Mouse (Mus musculus) adrenal gland (tissue): ENCODE measurements around the gene Sh3rf1.

Source experiments
- intact Hi-C: fragments of 180-260 bp; cut with DNase I; formaldehyde crosslinking; loops from one replicate; pipeline ENCODE4 v1.15.1; 2025

Gene Sh3rf1

DNA sequence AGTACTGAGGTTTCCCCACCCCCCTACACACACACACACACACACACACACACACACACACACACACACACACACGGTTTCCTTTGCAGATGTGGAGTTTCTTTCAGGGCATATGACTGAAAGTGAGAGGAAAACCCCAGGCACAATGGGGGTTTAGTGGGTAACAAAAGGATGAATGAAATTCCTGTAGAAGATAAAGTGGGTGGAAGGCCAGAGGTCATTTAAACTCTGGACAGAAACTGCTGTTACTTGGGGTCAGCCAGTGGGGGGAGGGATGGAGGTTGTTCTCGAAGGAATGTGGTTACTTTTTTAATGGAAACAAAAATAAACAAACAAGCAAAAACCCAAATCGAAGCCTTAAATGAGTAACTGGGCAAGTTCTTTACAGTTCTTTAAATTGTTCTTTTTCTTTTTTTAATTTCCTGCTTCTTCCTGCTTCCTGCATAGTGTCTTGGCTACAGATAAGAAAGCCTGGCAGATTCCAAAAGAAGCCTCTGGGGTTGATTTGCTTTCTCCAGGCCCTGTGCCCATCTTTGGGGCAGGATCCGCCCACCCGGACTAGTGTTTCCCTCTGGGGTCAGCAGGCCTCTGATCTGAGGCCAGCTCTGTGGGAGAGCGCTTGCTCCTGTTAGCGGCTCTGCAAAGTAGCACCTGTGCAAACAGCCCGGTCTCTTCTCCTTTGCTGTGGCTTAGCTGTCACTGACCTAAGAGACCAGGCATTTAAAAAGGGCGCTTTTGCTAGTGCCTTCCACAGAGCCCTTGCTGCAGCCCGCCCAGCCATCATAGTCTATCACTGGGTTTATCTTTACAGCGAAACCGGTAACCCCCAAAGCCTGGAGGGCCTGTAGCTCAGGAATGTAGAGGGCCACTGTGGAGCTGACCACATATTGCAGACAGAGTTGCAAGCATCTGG lies 59.8 kb downstream of the Sh3rf1 start:
- intact Hi-C loops, result no loop called here

DNA sequence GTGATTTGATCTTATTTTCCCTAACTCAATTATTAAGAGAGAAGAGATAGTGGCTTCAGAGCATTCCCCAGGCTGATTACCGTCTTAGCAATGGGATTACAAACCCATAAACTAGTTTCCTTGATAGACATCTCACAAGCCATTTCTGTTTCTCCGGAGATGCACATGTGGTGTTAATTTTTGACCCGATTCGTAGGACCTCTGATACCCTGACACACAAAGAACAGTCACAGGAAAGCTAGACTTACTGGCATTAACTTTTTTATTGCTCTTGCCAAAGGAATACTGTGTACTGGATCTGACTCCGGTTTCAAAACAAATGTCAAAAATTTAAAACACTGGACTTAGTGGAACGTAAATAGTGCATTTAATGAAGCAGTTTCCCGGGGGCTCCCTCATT lies 62.2 kb downstream of the Sh3rf1 start:
- intact Hi-C loops, result no loop called here

DNA sequence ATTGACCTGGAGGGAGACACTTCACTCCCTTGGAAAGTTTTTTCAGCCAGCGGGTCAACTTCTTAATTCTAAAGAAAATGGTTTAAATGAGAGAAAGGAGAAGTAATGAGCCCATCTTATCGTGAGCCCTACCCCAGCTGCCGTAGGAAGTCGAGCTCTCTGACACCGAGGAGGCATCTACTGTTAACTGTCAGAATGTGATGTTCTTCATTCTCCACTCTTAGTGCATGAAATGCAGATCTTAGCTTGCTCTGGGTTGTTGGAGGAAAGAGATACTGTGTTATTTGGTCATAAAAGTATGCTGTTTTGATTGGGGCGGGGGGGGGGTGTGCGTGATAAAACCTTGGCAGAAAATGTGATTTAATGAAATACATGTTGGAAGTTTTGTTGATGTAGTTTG lies 62.7 kb downstream of the Sh3rf1 start:
- intact Hi-C loops, result no loop called here

DNA sequence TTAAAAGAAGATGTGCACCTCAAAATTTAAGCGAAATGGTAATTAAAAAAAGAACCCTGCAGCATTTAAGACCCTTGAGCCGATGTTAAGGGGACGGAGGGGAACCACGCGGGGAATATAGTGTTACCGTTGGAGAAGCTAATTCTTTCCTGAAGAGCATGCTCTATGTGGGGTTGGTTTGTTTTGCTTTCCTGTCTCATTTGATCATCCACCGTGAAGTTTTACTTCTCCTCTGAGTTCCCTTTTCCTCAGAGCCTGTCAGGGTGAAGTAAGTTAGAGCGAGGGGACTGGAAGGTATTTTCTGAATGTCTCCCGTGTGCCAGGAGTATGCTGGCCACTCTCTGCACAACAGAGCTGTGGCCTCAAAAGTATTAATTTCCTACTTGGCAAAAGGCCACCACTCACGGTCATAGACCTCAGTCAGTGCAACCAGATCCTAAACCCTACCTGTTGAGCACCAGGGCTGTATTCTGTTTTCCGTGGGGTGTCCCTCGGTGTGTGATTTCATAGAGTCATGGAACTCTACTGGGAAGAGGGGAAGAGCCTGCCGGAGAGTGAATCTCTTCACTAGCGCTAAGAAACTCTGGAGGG lies 63.2 kb downstream of the Sh3rf1 start:
- intact Hi-C loops, result no loop called here

DNA sequence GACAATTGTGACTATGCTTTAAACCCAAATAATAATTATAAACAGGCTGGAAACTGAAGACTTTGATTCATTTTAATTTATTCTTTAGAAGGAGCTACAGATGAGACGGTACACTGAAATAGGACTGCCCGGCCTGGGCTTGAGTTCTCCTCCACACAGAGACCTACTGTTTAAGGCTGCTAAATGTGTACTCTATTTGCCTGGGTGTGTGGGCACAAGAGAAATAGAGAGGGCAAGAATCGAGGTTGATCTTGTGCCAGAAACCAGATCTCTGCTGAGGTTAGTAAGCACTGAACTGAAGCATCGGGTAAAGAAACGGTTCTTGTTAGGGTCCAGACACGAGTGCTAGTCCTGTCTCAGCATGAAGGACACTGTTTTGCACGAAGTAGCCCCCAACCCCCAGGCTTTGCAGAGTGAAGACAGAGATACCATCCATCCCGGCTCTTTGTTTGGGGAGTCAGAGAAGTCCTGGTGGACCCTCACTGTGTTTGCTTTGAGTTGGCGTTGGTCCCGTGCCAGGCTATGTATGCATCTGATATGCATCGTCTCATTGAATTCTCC lies 64.4 kb downstream of the Sh3rf1 start:
- intact Hi-C loops, result no loop called here

DNA sequence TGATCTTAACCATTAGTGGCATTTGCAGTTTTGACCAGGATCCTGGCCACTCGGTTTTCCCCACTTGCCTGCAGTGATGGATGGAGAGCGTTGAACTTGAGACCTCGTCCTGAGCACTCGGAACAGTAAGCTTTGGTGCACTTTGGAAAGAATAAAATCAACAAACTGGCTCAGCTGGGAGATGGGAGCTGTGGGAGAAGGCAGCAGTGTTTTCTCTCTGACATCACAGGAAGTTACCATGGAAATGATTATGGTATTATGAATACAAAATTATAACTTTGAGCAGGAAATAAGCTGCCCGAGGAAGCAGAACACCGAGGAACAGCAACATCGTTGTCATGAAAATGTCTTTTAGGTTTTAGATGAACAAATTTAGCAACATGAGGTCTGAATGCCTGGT lies 65.0 kb downstream of the Sh3rf1 start:
- intact Hi-C loops, result no loop called here

DNA sequence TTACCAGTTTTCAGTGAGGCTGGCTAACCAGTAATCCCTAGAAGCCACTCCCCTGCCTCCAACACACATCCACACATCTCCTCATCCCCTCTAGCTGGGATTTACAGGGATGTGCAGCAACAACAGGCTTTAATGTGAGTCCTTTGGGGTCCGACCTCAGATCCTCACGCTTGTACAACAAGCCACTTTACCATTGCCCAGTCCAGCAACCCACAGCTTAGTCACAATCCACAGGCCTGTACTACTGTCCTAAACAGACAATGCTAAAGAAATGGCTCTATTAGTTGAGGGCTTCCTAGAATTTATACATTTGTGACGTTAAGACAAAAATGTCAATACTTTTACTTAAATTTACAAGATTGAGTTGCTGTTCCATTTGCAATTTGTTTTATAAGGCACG lies 71.4 kb downstream of the Sh3rf1 start:
- intact Hi-C loops, result no loop called here

DNA sequence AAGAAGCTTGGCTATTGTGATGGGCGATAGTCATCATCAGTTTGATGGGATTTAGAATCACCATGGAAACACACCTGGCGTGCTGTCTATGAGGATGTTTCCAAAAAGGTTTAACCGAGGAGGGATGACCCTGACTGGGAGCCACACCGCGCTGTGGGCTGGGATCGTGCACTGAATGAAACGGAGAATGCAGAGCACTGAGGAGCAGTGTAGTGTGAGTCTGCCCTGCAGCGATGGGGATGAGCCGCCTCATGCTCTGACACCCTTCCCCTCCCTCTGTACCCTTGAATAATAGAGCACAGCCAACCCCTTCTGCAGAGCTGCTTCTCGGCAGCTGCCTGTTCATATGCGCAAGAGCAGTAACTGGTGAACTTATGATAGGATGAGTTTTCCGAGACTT lies 71.8 kb downstream of the Sh3rf1 start:
- intact Hi-C loops, result no loop called here

DNA sequence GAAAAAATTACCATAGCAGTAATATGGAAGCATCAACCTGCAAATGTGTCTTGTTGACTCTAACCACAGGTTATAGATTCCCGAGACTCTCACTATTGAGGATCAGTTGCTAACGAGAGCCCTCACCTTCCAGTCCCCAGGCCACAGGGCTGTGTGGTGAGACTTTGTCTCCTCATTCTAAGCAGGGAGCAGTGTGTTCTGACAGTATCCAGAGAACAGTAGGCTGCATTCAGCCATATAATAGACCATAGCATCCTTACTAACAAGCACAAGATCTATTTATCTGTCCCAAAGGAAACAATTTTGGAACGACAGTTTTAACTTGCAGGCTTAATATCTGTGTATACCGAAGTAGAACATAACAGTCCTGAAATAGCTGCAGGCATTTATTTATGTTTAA lies 75.2 kb downstream of the Sh3rf1 start:
- intact Hi-C loops, result no loop called here

DNA sequence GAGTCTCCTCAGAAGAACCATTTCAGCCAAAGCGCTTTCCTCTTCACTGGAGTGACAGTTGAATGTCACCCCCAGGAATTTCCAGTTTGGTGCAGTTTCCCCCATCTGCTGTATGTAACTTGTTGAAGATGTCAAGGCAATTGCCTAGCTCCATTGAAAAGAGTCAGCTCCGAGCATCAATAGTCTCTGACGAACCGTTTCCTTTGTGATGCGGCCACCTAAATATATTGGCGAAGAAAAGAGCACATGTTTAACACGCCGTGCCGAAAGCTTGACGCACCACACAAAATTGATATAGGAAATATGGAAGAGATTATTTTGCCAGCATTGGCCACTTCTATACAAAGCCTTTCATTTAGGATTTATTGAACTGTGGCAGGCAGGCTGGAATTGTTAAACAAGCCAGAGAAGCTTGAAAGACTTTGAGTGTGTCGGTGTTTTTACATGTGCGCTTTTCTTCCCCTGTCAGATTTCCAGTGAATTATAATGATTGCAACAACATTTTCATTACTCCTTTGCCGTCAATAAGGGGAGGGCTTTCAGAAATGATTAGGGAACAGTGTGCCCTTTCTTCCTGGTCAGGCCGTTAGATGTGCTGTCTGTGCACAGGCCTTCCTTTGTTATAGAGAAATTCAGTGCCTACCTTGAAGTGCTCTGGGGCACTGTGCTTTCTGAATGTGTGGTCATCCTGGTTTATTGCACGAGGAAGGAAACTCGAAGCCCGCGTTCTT lies 77.8 kb downstream of the Sh3rf1 start:
- intact Hi-C loops, result no loop called here

DNA sequence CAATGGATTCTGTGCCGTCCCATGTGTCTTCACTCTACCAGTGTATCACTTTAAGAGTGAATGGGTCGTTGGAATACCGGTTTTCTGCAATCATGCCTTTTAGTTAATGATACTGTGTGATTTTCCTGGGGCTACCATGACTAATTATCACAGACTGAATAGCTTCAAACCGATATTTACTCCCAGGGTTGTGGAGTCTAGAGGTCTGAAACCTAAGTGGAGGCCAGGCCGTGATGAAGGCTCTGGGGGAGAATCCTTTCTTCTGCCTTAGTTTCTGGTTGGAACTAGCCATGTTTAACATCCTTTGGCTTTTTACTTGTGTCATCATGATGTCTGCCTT lies 78.3 kb downstream of the Sh3rf1 start:
- intact Hi-C loops, result no loop called here

DNA sequence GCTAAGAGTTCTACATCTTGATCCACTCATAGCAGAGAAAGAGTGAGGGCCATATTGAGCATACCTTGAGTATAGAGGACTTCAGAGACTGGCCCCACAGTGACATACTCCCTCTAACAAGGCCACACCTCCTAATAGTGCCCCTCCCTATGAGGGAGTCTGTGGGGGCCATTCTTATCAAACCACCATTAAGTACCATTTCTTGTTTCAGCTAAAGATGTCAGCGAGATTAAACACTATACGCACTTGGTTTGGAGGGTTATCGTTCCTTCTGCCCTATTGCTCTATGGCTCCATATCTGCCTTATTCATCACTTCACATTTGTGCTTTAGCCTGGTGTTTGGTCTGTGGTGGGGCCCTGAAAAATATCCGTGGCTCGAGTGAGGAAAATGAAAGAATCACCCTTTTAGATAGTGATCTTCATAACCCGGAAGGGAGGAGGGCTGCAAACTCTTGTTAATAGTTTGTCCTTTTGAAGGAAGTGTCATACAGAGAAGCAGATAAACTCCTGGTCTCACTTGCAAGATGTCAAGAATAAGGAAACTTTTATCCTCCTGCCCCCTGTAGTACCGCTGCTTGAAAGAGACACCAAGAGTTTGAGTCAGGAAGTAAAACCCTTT lies 81.9 kb downstream of the Sh3rf1 start:
- intact Hi-C loops, result no loop called here

DNA sequence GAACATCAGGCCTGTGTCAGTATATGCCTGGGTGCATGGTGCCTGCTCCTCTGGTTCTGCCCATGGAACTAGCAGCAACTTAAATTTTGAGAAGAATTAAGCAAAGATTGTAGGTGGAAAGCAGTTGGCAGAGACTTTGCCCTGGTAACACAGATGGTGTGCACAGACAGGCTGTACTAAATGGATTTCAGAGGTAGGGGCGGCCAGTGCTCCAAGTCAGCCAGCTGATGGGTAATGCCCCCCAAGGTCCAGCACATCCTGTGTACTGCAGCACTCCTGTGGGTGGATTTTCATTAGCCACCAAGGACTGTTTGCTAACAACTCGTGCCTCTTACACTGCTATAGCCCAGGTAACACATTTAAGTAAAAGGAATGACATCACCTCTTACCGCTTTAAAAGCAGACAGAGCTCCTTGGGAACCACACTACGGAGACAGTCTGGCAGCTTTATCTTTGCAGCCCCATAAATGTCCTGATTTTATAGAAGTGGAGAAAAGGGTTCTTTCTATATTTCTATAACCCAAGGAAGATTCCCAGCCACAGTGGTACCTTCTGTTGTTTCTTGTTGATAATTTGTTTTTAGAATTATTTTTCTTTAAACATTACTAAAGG lies 82.9 kb downstream of the Sh3rf1 start:
- intact Hi-C loops, result no loop called here

DNA sequence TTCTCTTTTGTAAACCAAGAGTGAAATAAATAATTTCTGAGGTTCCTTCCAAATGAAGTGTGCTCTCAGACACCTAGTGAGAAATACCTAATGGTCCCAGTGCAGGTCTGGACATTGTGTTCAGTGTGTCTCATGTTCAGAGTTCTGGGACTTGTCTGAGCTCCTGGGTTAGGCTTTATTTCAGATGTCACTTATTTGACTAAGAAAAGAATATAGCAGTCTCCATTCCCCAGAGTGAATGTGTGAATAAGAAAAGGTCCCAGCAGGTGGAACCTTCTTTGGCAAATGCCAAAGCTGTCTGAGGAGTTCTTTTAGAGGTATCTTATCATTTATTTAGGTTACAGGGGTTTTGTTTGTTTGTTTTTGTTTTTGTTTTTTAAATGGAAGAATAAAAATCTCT lies 85.2 kb downstream of the Sh3rf1 start:
- intact Hi-C loops, result no loop called here

DNA sequence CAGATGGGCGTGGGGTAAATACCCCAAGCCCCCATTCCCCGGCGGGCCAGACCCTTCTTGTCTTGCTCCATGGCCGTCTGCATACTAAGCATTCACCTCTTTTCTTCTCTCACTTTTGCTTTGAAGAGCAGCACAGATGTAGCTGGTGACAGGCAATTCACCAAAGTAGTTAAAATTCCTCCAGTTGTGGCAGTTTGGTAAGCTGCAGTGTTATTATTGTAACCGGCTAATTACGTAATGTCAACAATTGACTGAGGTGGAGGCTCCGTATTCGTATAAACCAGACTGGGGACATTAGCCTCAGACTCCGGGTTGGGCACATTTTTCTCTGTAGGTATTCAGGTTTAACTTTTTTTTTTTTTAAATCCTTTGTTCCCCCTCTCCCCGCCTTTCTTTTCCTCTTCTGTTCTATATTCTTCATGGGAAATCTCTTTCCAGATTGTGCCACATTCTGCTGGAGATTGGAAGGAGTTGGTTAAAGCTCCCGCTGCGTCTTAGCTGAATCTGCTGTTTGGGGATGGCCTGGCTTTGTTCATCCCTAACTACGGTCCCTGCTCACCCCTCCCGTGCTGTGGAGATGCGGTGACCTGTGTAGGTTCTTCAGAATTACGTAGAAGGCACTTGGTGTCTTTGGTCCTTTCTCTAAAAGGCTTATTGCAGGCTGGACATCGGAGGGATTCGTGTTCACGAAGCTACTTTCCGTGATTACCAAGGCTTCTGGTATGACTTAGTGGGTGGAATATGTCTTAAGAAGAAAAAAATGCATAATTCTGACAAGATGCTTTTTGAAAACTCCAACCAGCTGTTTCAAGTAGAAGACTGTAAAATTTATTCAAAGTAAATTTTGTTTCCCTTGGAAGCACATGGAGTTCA lies 86.1 kb downstream of the Sh3rf1 start:
- intact Hi-C loops, result no loop called here

DNA sequence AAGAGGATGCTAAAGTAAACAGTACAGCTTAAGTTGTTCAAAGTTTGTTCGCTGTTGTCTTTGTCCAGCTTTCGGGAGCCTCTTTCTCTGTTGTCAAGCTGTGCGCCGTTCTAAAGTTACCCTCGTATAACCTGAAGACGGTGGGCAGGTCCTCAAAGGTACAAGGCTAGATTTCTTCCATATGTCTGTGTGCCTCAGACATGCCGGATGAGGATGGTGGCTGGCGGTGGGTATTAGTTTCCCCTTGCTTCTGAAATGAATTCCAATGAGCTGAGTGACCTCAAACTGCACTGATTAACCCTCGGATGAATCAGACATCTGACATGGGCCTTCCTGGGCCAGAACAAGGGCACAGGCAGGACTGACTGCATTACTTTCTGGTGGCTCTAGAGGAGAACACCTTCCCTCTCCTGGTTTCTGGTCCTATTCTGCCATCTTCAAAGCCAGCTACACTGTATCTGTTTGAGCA lies 86.8 kb downstream of the Sh3rf1 start:
- intact Hi-C loops, result no loop called here

DNA sequence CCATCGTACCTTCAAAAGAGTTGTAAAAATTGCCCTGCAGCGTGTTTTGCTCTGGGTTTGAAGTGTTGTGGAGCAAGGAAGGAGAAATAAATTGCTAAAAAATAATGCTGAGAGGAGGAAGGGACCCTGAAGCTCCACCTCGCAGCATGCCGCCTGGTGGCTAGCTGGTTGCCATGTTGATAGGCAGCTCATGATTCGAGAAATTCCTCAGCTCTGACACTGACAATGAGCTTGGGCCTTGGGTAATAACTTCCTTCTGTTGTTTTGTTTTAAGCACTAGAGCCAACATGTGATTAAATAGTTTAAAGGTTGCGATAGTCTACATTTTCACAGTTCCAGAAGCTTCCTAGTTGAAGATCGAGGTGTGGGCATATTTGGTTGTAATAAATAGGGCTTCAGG lies 89.3 kb downstream of the Sh3rf1 start:
- intact Hi-C loops, result no loop called here

DNA sequence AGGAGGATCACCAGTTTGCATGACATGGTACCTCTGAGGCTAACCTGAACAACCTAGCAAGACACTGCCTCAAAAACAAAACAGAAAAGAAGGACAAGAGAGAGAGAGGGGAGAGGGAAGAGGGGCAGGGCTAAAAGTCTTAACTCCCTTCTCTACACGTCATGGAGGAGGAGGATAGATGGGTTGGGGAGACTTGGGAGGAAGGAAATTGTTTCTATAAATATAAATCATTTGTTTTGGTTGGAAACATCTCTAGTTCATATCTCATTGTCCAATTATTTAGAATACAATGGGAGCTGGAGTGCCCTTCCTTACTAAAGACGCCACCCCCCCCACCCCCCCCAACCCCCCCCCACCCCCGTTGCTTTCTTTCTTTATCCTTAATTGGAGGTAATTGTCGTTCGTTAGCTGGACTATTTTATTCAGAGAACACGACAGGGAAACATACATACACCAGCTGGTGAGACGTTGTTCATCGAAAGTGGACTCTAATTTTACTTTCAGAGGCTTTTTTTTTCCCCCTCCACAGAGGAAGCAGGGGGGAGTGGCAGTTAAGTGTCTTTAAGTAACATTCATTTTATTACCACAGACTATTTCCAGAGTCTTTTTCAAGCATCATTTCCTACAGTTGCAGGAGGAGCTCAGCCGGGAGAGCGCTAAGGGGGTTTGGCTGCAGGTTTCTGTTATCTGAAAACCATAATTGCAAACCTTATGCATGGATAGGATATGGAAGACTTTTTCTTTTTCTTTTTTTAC lies 92.5 kb downstream of the Sh3rf1 start:
- intact Hi-C loops, result no loop called here

DNA sequence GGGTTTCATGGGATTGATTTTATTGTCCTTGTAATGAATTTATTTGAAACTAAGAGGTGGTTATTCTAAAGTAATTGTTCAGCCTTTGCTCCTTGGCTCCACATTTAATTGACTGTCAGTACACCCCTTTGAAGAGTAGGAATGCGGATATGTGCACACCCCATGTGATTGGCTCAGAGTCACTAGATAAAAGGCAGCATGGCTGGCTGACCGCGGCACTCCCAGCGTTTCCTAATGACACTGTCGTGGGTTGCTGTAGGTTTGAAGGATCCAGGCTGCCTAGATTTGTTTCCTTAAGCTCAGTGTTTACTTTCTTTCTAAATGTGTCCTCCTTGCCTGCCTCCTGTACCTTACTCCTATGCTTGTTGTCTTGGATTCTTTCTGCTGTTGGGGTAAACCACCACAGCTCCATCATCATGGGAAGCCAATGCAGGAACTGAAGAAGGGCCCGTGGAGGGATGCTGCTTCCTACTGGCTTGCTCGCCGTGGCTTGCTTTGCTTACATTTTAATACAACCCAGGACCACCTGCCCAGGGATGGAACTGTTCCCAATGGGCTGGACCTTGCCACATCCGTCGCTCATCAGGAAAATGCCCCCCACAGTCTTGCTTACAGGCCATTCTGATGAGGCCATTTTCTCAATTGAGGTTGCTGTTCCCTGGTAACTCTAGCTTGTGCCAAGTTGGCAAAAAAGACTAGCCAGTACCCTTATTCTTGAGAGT lies 93.3 kb downstream of the Sh3rf1 start:
- intact Hi-C loops, result no loop called here
